Mouse (Mus musculus) stomach, postnatal 0 days (tissue): ENCODE results near the gene Ankrd23. TPM values are rescaled to one million over a fixed set of nuclear protein-coding genes. Genes with fewer than 3 reads are reported as not detected.

ENCODE experiments used
- ATAC-seq: fragments of 200-750 bp; cut with Nextera tagmentation; 2 replicates; pipeline ENCODE4 v1.8.0; 2017; ENCODE audit not compliant: low FRiP score, low TSS enrichment
- DNase-seq: peaks from one replicate; pipeline ENCODE4 v3.0.0-alpha.2; 2016; ENCODE audit warnings: low spot score
- H3K27ac ChIP-seq: fragments of 300-500 bp; sonication (generic); replicated peaks from 2 replicates; pipeline ENCODE4 v1.5.1; 2014; ENCODE audit warnings: mild to moderate bottlenecking, control low read depth
- H3K27me3 ChIP-seq: fragments of 300-500 bp; sonication (generic); 2 replicates; pipeline ENCODE4 v1.6.1; 2014; ENCODE audit warnings: low read length; ENCODE audit not compliant: control insufficient read depth, insufficient read depth
- H3K36me3 ChIP-seq: fragments of 300-500 bp; sonication (generic); 2 replicates; pipeline ENCODE4 v1.6.1; 2014; ENCODE audit warnings: low read length, mixed read lengths; ENCODE audit not compliant: control insufficient read depth, insufficient read depth
- H3K4me1 ChIP-seq: fragments of 300-500 bp; sonication (generic); replicated peaks from 2 replicates; pipeline ENCODE4 v1.6.1; 2014; ENCODE audit warnings: antibody characterized with exemption; ENCODE audit not compliant: control insufficient read depth, insufficient read depth
- H3K4me2 ChIP-seq: fragments of 300-500 bp; sonication (generic); replicated peaks from 2 replicates; pipeline ENCODE4 v1.6.1; 2014; ENCODE audit warnings: low read depth, mild to moderate bottlenecking, control low read depth, moderate library complexity
- H3K4me3 ChIP-seq: fragments of 300-500 bp; sonication (generic); 2 replicates; pipeline ENCODE4 v1.5.1; 2014; ENCODE audit warnings: low read depth, low read length, control low read depth
- H3K9ac ChIP-seq: fragments of 300-500 bp; sonication (generic); 2 replicates; pipeline ENCODE4 v1.6.1; 2014; ENCODE audit warnings: mild to moderate bottlenecking, low read length, control low read depth, mixed read lengths
- H3K9me3 ChIP-seq: fragments of 300-500 bp; sonication (generic); 2 replicates; pipeline ENCODE4 v1.6.1; 2016; ENCODE audit warnings: low read length; ENCODE audit not compliant: control insufficient read depth
- CTCF ChIP-seq: IDR thresholded peaks from 2 replicates; pipeline ENCODE4 v1.5.1; 2016; ENCODE audit warnings: antibody characterized with exemption, low read depth, mild to moderate bottlenecking, moderate library complexity
- EP300 ChIP-seq: optimal IDR thresholded peaks from 2 replicates; pipeline ENCODE3; 2016; ENCODE audit warnings: antibody characterized with exemption
- WGBS: fragments of 180-500 bp; shearing (Covaris S2); extraction: QIAGEN DNeasy Blood & Tissue Kit; methylation state at CpG from one replicate; pipeline ENCODE4 v1.1.7; 2014; 5-methylcytosine and 5-hydroxymethylcytosine counted together
- polyA plus RNA-seq: library from polyadenylated mRNA; unstranded; fragments of >200 nt; fragmentation: Nextera tagmentation; extraction: Ambion mirVana; gene quantifications from 2 replicates; pipeline ENCODE4 v1.2.1, GENCODE M21; 2015

Ankrd23 gene
- polyA plus RNA-seq, 1 experiment from 2014 or later: 6.1 TPM

- no peak overlapping the region for H3K4me2 ChIP-seq
- no peak overlapping the region for H3K4me3 ChIP-seq
- H3K9ac ChIP-seq: no peak overlapping the region
- no peaks in the 10 kb centered on the region for H3K27me3 ChIP-seq
- H3K4me1 ChIP-seq: peaks cover under 1% of the 10 kb centered on the region
- ATAC-seq (no peak), DNase-seq (no peak)
- TF ChIP-seq EP300 (no peak), CTCF (no peak)
- no peaks in the 10 kb centered on the region for H3K9me3 ChIP-seq
- WGBS: 59% methylated on average over 6 of the region's 6 CpGs
- H3K36me3 ChIP-seq: no peaks in the 10 kb centered on the region
- no peak overlapping the region for H3K27ac ChIP-seq
Observed at GRCm38 (mm10) chr1:36560903-36561302, 24.2 kb upstream of the Ankrd23 start.

GRCm38 (mm10) chr1:36559888-36560287 is 23.2 kb upstream of the Ankrd23 start:
- DNase-seq (no peak), ATAC-seq (no peak)
- H3K9me3 ChIP-seq: no peaks in the 10 kb centered on the region
- no peak for TF ChIP-seq EP300
- no peak for TF ChIP-seq CTCF
- no peak overlapping the region for H3K4me2 ChIP-seq
- H3K27ac ChIP-seq: no peak overlapping the region
- WGBS: 78% methylated on average over 5 of the region's 5 CpGs
- no peak overlapping the region for H3K4me3 ChIP-seq
- peaks cover 8% of the 10 kb centered on the region for H3K4me1 ChIP-seq
- no peak overlapping the region for H3K9ac ChIP-seq
- H3K36me3 ChIP-seq: no peaks in the 10 kb centered on the region
- H3K27me3 ChIP-seq: no peaks in the 10 kb centered on the region

- H3K27ac ChIP-seq: no peak overlapping the region
- 37% methylated on average over 4 of the region's 4 CpGs for WGBS
- H3K9me3 ChIP-seq: no peaks in the 10 kb centered on the region
- TF ChIP-seq CTCF (no peak), EP300 (no peak)
- H3K4me2 ChIP-seq: peak overlapping the region; percentile 83
- H3K4me3 ChIP-seq: peak overlapping the region; percentile 87
- H3K27me3 ChIP-seq: no peaks in the 10 kb centered on the region
- H3K4me1 ChIP-seq: peaks cover 8% of the 10 kb centered on the region
- ATAC-seq: no peak
- DNase-seq: no peak
- H3K36me3 ChIP-seq: 0 out of 2 replicates have a peak, but pooled peaks cover 3% of the 10 kb centered on the region
- peak overlapping the region; percentile 97; the same call in 1 of the 2 replicates for H3K9ac ChIP-seq
Observed at GRCm38 (mm10) chr1:36559256-36559655, 22.6 kb upstream of the Ankrd23 start.

GRCm38 (mm10) chr1:36558031-36558993 is 21.6 kb upstream of the Ankrd23 start, which contains the start of gene Sema4c:
Gene Sema4c (minus strand): TSS chr1:36558349.
- Histone ChIP-seq H3K9ac (peak within 1 kb of the TSS; percentile 97), H3K4me3 (peak within 1 kb of the TSS; percentile 87), H3K36me3 (peaks cover 10% of the 10 kb centered on the region; the same call in 1 of the 2 replicates), H3K4me1 (peaks cover 8% of the 10 kb centered on the region), H3K9me3 (no peaks in the 10 kb centered on the region), H3K4me2 (peak within 1 kb of the TSS; percentile 83), H3K27me3 (no peaks in the 10 kb centered on the region), H3K27ac (peak within 1 kb of the TSS; percentile 99)
- TF ChIP-seq EP300 (no peak), CTCF (0 out of 2 replicates have a peak, but pooled peaks have one; percentile 0)
- WGBS: 2% methylated on average over 68 of the region's 69 CpGs
- ATAC-seq (peak; percentile 25), DNase-seq (peak; percentile 82)

GRCm38 (mm10) chr1:36557457-36558011 is 20.9 kb upstream of the Ankrd23 start:
- Histone ChIP-seq H3K9ac (peak overlapping the region; percentile 97), H3K4me1 (peaks cover 8% of the 10 kb centered on the region), H3K27me3 (no peaks in the 10 kb centered on the region), H3K27ac (peak overlapping the region; percentile 99), H3K9me3 (no peaks in the 10 kb centered on the region), H3K4me3 (peak overlapping the region; percentile 87), H3K4me2 (peak overlapping the region; percentile 83), H3K36me3 (peaks cover 17% of the 10 kb centered on the region)
- DNase-seq (peak; percentile 85), ATAC-seq (peak; percentile 66)
- 0% methylated on average over 46 of the region's 48 CpGs for WGBS
- TF ChIP-seq EP300 (no peak), CTCF (no peak)
